Mouse (Mus musculus) embryonic fibroblast, embryonic 13.5 days (primary cell): ENCODE results near the gene Ppp1r9a.

ENCODE experiments used
- CTCF ChIP-seq: IDR thresholded peaks from 2 replicates; pipeline ENCODE4 v1.5.1; 2011; ENCODE audit warnings: mild to moderate bottlenecking, control low read depth, low read length, moderate library complexity, borderline replicate concordance; ENCODE audit not compliant: insufficient read depth
- POLR2A ChIP-seq: IDR thresholded peaks from 2 replicates; pipeline ENCODE4 v1.6.1; 2011; ENCODE audit warnings: low read depth, mild to moderate bottlenecking, control low read depth, low read length, moderate library complexity

DNA sequence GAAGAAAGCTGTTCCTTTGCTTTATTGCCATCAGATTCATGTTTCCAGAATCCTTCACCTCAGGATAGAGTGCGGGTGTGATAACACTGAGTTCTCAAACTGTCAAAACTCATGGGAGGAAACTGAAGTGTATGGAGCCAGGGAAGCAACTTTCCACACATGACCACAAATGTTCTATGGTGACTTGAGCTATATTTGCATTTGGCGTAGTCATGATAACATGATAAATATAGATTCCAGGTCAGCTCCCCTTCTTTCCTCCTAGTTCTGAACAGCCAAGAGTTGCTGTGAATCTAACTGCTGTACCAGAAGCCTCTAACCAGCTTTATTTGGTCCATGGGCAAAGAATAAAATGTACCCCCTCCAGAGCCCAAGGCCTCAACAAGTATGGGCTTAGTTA lies 249.5 kb downstream of the Ppp1r9a start:
- no peak for TF ChIP-seq CTCF
- TF ChIP-seq POLR2A: no peak
